Mouse (Mus musculus): Measurements from ENCODE around the gene Psma3.
"Not testable (repeated sequence)": the region's sequence is repeated elsewhere in the genome, so short reads cannot be mapped to it uniquely, and the experiment has no call there.

Gene Psma3

DNA sequence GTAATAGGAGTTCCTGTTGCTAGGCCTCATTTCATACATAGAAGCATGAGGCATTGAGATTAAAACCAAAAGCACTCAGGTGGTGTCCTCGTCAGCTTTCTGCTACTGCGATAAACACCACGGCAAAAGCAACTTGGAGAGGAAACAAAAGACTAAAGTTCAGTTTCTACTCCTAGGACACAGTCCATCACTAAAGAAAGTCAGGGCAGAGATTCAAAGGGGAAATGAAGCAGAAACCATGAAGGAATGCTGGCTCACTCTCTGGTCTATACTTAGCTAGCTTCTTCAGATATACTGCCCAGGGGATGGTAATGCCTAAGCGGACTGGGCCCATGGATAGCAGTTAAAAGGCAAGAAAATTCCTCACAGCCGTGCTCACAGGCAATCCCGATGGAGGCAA is 27.0 kb downstream of the Psma3 start:
- no peak for DNase-seq (ENCODE audit: low spot score in 2 of 2)

DNA sequence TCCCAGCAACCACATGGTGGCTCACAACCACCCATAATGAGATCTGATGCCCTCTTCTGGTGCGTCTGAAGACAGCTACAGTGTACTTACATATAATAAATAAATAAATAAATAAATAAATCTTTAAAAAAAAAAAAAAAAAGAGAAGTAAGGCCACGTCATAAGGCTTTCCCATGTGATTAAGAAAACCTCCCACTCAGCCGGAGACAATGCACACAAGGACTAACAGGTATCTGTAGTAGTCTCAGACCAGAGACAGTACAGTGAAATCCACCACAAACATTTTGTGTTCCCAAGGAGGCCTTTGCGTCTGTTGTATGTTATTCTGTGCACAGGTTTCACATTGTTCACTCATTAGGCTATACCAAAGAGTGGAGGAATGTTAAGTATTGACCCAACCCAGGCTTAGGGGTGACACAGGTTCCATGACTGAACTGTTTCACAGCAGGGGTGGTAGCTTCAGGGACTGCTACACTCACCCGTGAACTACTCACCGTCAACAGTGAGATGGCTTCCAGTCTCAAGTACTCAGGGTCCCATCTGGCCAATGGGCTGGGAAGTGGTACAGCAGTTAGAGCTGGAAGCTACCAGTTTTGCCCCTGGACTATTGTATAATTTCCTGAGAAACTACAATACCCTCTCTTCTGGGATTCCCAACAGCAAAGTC is 29.5 kb downstream of the Psma3 start:
- DNase-seq (ENCODE audit: low spot score in 2 of 2) = no peak

DNA sequence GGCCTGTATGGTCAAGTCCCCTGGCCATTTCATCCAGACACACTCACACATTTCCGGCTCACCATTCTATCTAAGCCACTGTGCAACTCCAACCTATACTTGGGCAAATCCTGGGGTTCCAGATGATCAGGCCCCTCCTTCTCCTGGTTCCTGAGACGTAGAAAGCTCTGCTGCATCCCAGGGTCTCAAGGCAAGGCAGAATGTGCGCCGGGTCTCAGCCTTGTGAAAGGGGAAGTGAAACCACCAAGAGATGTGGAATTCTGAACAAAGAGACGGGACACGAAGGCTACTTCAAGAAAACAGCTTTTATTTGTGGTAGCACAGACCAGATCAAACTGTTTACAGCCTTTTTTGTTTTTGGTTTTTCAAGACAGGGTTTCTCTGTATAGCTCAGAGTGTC is 31.7 kb downstream of the Psma3 start:
- DNase-seq (ENCODE audit: low spot score in 2 of 2) = no peak

DNA sequence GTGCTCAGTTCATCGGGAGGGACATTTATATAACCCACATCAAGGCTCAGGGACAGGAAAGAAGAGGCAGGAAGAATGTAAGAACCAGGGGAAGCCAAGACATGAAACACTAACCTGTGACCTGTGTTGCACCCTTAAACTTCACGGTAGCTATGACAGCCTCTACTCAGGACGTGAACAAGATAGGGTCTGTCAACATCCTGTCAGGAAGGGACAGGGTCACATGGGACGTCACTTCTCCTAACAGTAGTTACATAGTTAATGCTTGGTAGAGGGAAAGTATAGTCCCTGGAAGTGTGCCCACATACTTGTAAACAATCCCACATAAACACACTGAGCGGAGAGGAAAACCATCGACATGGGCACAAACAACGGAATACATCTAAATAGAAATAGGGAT is 32.5 kb downstream of the Psma3 start:
- no peak for DNase-seq (ENCODE audit: low spot score in 2 of 2)

DNA sequence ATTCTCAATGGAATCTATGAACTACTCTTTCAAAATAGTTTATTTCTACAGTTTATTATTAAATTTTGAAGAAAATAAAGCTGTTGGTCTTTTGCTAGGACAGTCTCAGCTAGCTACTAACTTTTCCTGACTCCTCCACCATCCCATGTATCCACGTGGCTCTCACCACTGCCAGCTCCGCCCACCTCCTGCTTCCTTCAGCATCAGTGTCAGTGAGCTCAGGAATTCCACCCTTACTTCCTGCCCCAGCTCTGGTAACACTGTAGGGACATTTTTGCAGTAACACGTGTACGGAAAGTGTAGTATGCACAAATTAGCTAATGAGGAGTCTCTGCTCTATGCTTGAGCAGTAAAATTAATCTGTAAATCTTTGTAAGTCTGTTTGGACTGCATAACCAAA is 35.3 kb downstream of the Psma3 start:
- no peak for DNase-seq (ENCODE audit: low spot score in 2 of 2)

DNA sequence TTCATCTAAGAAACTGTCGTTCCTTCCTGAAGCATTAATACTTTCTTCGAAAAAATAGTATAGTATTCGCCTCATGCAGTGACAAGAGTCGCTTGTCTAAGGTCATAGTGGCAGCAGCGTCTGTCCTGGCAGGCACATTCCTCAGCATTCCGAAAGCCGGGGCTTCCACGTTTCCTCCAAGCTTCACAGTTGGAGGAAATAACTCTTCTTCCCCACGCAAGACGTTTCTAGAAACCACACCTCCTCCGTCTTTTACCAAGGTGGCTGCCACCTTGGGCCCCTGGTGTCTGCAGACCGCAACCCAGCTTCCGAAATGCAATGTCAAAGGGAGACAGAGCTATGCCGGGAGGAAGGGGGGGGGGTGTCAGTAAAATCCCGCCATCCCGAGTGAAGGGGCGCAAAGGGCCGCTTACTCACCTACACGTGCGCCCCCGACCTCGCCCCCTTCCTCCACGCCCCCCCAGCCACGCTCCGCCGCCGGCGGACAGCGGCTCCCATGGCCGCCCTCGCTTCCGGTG is 40.5 kb downstream of the Psma3 start:
- DNase-seq (ENCODE audit: low spot score in 2 of 2) = peak in 1 of 2 experiments; percentile 17

DNA sequence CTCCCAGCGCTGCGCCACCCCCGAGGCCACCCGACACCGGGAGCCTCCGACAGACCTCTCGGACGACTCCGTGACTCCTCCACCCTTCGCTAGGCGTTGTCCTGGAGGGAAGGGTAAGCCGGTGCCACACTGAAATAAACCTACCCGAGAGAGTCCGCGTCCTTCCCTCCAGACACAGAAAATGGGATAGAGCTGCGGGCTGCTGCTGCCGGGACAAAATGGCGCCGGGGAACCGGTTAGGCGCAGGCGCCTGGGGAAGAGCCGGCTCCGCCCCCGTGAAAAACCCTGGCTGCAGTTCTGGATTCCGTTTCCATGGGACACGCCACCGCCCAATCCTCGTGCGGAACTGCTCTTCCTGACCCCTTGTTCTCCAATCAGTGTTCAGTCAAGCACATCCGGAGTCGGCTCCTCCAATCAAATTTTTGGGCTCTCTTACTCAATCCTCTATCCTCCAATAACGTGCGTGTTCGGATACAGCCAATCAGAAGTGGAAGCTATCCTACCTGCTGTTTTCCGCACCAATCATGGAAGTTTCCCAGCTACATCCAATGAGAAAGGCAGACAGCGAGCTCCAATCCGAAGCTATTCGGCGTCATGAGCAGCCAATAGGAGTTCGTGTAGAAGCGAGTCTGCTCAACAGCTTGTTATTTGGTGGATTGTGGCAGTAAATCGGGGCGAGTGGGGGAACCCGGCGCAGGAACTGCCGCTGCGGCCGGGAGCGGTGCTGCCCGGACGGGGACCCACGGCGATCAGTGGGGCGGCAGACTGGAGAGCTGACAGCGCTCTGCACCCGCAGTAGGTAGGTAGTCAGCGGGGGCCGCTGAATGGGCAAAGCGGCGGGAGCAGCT is 41.2 kb downstream of the Psma3 start, which contains the start of gene Arid4a:
TSS of gene Arid4a (plus strand) at position 628 of the 848 bp plus-strand sequence.
- peak; percentile 97 to 99 for DNase-seq (ENCODE audit: low spot score in 2 of 2)

DNA sequence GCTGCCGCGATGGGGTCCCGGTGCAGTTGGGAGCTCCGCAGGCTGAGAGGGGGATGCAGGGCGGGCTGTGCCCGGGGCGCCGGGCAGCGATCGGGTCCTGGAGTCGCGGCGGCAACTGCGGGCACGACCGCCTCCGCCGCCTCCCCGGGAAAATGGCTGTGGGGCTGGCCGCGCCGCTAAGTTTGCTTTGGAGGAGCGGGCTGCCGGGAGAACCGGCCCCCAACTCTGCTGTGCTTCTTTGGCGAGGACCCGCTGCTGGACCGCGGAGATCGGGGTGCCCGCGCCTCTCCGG is 41.7 kb downstream of the Psma3 start:
- peak in 1 of 2 experiments; percentile 16 for DNase-seq (ENCODE audit: low spot score in 2 of 2)

- peak; percentile 21 to 28 for DNase-seq (ENCODE audit: low spot score in 2 of 2)
Observed at GRCm38 (mm10) chr12:71016503-71017241, 42.3 kb downstream of the Psma3 start.

DNA sequence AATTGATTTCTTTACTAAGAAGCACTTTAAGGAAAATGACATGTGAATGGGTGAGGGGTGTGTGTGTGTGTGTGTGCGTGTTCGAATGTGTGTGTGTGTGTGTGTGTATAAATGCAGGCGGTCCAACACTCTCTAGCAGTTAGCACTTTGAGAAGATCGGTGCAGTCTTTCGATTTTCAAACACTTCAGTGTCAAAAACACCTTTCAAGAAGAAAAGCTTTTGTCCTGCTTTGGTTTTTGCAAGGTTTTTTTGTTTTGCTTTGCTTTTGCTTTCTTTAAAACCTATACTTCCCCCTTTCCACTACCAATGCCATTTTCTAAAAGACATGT is 42.8 kb downstream of the Psma3 start:
- DNase-seq (ENCODE audit: low spot score in 2 of 2) = no peak

- DNase-seq (ENCODE audit: low spot score in 2 of 2) = no peak
Observed at GRCm38 (mm10) chr12:71017827-71018226, 43.4 kb downstream of the Psma3 start.

GRCm38 (mm10) chr12:71019211-71019610 is 44.8 kb downstream of the Psma3 start:
- DNase-seq (ENCODE audit: low spot score in 2 of 2) = no peak

GRCm38 (mm10) chr12:71024411-71024810 is 50.0 kb downstream of the Psma3 start:
- no peak for DNase-seq (ENCODE audit: low spot score in 2 of 2)

- DNase-seq (ENCODE audit: low spot score in 2 of 2) = not testable (repeated sequence)
Observed at GRCm38 (mm10) chr12:71028265-71028664, 53.8 kb downstream of the Psma3 start.

- DNase-seq (ENCODE audit: low spot score in 2 of 2) = no peak
Observed at GRCm38 (mm10) chr12:71030260-71030659, 55.8 kb downstream of the Psma3 start.

DNA sequence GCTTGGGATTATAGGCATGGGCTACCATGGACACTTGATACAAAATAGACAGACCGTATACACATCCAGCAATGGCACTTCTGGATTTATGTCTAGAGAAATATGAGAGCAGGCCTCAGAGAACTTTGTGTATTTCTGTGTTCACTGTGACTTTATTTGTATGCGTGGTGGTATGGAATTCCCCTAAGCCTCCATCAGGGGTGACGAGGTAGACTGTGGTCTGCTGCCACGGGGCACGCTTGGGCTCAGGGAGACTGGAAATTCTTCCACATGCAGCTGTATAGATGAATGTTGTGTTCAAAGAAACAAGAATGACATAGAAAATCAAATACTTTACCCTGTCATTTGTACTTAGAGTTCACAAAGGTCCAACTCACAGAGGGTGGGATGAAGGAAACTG is 56.3 kb downstream of the Psma3 start:
- no peak for DNase-seq (ENCODE audit: low spot score in 2 of 2)

DNA sequence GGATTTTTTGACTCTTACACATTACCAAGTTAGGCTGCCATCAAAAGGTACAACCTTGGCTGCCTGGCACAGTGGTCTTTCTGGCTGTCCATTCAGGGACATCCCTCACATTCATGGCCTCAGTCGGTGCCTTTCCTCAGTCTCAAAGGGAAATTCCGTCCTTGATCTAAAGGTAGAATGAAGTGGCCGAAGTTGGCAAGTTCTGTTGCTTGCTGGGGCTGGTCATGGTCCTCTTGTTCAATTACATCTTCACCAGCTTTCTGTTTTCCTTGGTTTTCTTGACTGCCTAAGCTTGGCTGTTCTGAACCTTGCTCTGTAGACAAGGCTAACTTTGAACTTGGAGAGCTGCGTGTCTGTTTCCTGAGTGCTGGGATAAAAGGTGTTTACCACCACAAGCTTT is 61.4 kb downstream of the Psma3 start:
- no peak for DNase-seq (ENCODE audit: low spot score in 2 of 2)

DNA sequence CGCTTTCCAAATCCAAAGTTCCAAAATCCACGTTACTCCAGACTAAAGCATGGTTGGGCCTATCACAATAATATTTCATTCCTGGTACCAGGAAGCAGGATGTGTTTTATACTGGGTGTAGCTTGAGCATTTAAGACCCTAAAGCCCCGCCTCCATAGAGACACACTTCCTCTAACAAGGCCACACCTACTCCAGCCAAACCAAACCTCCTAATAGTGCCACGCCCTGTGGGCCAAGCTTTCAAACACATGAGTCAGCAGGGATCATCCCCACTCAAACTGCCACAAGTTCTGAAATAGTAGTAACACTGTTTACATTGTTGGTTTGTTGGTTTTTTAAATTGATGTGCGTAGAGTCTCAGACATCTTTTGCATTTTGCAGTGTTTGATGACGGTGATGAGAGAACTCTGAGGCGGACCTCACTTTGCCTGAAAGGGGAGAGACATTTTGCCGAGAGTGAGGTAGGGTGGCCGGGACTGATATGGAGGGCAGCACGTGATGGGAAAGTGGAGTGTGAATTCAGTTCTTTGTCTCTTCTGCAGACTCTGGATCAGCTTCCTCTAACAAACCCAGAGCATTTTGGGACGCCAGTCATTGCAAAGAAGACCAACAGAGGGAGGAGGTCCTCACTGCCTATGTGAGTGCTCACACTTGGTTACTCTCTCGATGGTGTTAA is 62.4 kb downstream of the Psma3 start:
- no peak for DNase-seq (ENCODE audit: low spot score in 2 of 2)

- no peak for DNase-seq (ENCODE audit: low spot score in 2 of 2)
Observed at GRCm38 (mm10) chr12:71040462-71040861, 66.0 kb downstream of the Psma3 start.

DNA sequence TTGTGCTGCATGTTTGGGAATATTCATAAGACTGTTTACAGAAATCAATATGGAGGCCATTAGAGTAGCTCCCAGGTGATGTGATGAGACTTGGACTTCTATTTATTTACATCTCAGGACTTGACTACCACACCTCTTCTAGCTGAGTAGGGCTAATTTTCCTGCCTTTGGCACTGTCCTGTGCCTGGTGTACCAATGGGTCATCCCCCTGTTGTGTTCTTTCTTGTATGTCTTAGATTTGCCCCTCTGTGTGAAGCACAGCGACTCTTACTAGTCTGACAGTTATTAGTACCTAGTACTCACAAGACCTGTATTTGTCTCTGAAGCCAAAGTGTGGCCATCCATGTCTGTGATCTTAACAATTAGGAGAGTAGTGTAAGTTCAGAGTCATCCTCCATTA is 68.0 kb downstream of the Psma3 start:
- DNase-seq (ENCODE audit: low spot score in 2 of 2) = no peak

DNA sequence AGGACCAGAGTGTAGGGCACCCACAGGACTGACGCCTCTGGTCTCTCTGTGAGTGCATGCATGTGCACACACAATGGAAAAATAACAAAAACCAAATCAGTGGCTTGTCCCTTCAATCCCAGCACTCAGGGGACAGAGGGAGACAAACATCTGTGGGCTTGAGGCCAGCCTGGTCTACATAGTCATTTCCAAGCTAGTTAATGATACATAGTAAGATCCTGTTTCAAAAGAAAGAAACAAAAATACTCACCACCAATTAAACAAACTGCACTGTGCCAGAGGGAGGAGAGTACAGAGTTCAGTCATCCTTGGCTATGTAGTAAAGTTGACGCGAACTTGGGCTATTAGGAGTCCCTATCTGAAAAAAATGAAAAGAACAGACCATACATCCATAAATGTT is 69.2 kb downstream of the Psma3 start:
- no peak for DNase-seq (ENCODE audit: low spot score in 2 of 2)

DNA sequence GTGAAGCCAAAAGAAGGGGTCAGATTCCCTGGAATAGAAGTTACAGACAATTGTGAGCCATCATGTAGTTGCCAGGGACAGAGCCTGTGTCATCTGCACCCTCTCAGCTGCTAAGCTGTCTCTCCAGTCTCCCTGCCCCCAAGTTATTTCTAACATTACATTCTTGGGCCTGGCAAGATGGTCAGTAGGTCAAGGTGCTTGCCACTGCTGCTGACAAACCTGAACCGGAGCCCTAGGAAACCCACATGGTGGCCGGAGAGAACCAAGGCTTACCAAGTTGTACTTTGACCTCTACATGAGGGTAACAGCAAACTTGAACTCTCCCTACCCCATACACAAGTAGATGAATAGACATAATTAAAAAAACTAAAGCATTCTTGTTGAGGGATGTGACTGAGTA is 70.1 kb downstream of the Psma3 start:
- DNase-seq (ENCODE audit: low spot score in 2 of 2) = no peak

All from frontal cortex, postnatal 10 days (tissue).